Comparison of ENCODE assay signal across 12 mouse cellular contexts in genomic region chr10:75551175-75551574, GRCm38 (mm10). TPM values are rescaled to one million over a fixed set of nuclear protein-coding genes. Genes with fewer than 3 reads are reported as not detected.
DNase-seq lines count a peak whose midpoint lies in the region; ATAC-seq and TF ChIP-seq lines count a peak whose summit lies in the region.
"Had no signal": no experiment of that assay in that cellular context is flagged by ENCODE, and none has a peak within 500 bp of the region (broad histone marks: within the 10 kb centered on the region; RNA-seq: fewer than 3 reads in every experiment).

No protein-coding gene starts in this region.

- no peak overlapping the region for H3K4me3 ChIP-seq in lung, adult 2 months (replicated peaks; ENCODE audit: extremely low read depth, low read depth, low read length)
- no peak overlapping the region for H3K4me3 ChIP-seq in bone marrow, adult 2 months (replicated peaks; ENCODE audit: control insufficient read depth, low read depth, low read length)
- no peak overlapping the region for H3K4me3 ChIP-seq in stomach, postnatal 0 days (ENCODE audit: low read depth, low read length)
- H3K4me3 ChIP-seq: forebrain, embryonic 13.5 days; hindbrain, embryonic 13.5 days; limb, embryonic 15.5 days had no signal

- H3K4me1 ChIP-seq in lung, adult 2 months (ENCODE audit: control insufficient read depth, insufficient read depth, low read length), result no peaks in the 10 kb centered on the region
- no peaks in the 10 kb centered on the region; the same call in 1 of the 2 replicates for H3K4me1 ChIP-seq in bone marrow, adult 2 months (ENCODE audit: control insufficient read depth, insufficient read depth, low read length)
- H3K4me1 ChIP-seq in stomach, postnatal 0 days (replicated peaks; ENCODE audit: control insufficient read depth, insufficient read depth), result no peaks in the 10 kb centered on the region

- no peak overlapping the region for H3K9ac ChIP-seq in stomach, postnatal 0 days (ENCODE audit: low read length)
- H3K9ac ChIP-seq: forebrain, embryonic 13.5 days; hindbrain, embryonic 13.5 days; limb, embryonic 15.5 days had no signal

- peak; percentile 42 to 67 for DNase-seq in lung, adult 18-20 months
- no peak for DNase-seq in lung, adult 2 months
- peak; percentile 63 for DNase-seq in lung, postnatal 10 days
- DNase-seq in stomach, postnatal 0 days (ENCODE audit: low spot score), result no peak
- DNase-seq in right cerebral cortex, postnatal 10 days (ENCODE audit: low spot score in 2 of 2), result no peak
- no peak for DNase-seq in adrenal gland, adult 18-20 months (ENCODE audit: low spot score in 2 of 2)
- DNase-seq: adrenal gland, adult 8-10 months; layer of hippocampus, adult 9-11 months had no signal

- WGBS in lung, adult 2 months, result 13% methylated on average over 12 of the region's 12 CpGs
- 15% methylated on average over 12 of the region's 12 CpGs for WGBS in bone marrow, adult 2 months
- 18% methylated on average over 12 of the region's 12 CpGs for WGBS in stomach, postnatal 0 days

- TF ChIP-seq CTCF in lung, adult 2 months (IDR thresholded peaks at IDR 0.05; ENCODE audit: insufficient read depth, low read length), result no peak
- no peak for TF ChIP-seq CTCF in bone marrow, adult 2 months (IDR thresholded peaks at IDR 0.05; ENCODE audit: control insufficient read depth, insufficient read depth, low read length)
- peak; percentile 42 for TF ChIP-seq CTCF in stomach, postnatal 0 days (IDR thresholded peaks at IDR 0.05; ENCODE audit: low read depth)

- peak; percentile 55 for ATAC-seq in stomach, postnatal 0 days (ENCODE audit: low FRiP score, low TSS enrichment)
- ATAC-seq: forebrain, embryonic 13.5 days had no signal

- H3K9me3 ChIP-seq in stomach, postnatal 0 days (ENCODE audit: control insufficient read depth, low read length), result no peaks in the 10 kb centered on the region
- H3K9me3 ChIP-seq: forebrain, embryonic 13.5 days; hindbrain, embryonic 13.5 days; limb, embryonic 15.5 days had no signal

- no peaks in the 10 kb centered on the region for H3K27me3 ChIP-seq in stomach, postnatal 0 days (ENCODE audit: control insufficient read depth, insufficient read depth, low read length)
- H3K27me3 ChIP-seq: forebrain, embryonic 13.5 days; hindbrain, embryonic 13.5 days; limb, embryonic 15.5 days had no signal

- no peak for TF ChIP-seq EP300 in stomach, postnatal 0 days (optimal IDR thresholded peaks at IDR 0.05)

- no peaks in the 10 kb centered on the region for H3K36me3 ChIP-seq in stomach, postnatal 0 days (ENCODE audit: control insufficient read depth, insufficient read depth, low read length)
- H3K36me3 ChIP-seq: limb, embryonic 15.5 days had no signal

- 0 out of 2 replicates have a peak overlapping the region, but pooled peaks have one; percentile 11 for H3K4me2 ChIP-seq in stomach, postnatal 0 days (replicated peaks; ENCODE audit: low read depth)
- H3K4me2 ChIP-seq: forebrain, embryonic 13.5 days; hindbrain, embryonic 13.5 days; limb, embryonic 15.5 days had no signal

- peak overlapping the region; percentile 6; the same call in 1 of the 2 replicates for H3K27ac ChIP-seq in bone marrow, adult 2 months (ENCODE audit: control insufficient read depth, insufficient read depth, low read depth, low read length, poor library complexity)
- H3K27ac ChIP-seq in stomach, postnatal 0 days (replicated peaks), result no peak overlapping the region
- H3K27ac ChIP-seq: forebrain, embryonic 13.5 days; hindbrain, embryonic 13.5 days; limb, embryonic 15.5 days had no signal

- TF ChIP-seq POLR2A in lung, adult 2 months (IDR thresholded peaks at IDR 0.05; ENCODE audit: borderline replicate concordance, extremely low read depth, low read depth, low read length), result no peak
- TF ChIP-seq POLR2A in bone marrow, adult 2 months (IDR thresholded peaks at IDR 0.05; ENCODE audit: borderline replicate concordance, control insufficient read depth, low read depth, low read length), result no peak

RNA-seq across cellular contexts. Expression of gene Lrrc75b, which starts 9.0 kb away (rescaled TPM):
- polyA plus RNA-seq in lung, adult 2 months (2012; rRNA removed), result 0.30 and 0.36 TPM in 2 replicates
- 0.42 TPM in 1 of 2 replicates, not detected in the other for polyA plus RNA-seq in bone marrow, adult 2 months (2011; ENCODE audit: insufficient read depth, insufficient read length, low replicate concordance, missing spikeins)
- 0.73 and 0.93 TPM in 2 replicates for polyA plus RNA-seq in stomach, postnatal 0 days (2015; fragmentation: Nextera tagmentation; extraction: Ambion mirVana)
- total RNA-seq in adrenal gland, adult 18-20 months (2021), result under 1 TPM; 0.32 to 0.40 TPM

RNA-seq across cellular contexts. Expression of gene Ggt1, which starts 10.2 kb away (rescaled TPM):
- polyA plus RNA-seq in lung, adult 2 months (2012; rRNA removed), result 1.8 and 2.2 TPM in 2 replicates
- polyA plus RNA-seq in bone marrow, adult 2 months (2011; ENCODE audit: insufficient read depth, insufficient read length, low replicate concordance, missing spikeins), result 5.2 and 11.4 TPM in 2 replicates
- polyA plus RNA-seq in stomach, postnatal 0 days (2015; fragmentation: Nextera tagmentation; extraction: Ambion mirVana), result 1.9 and 2.1 TPM in 2 replicates
- 1 to 10 TPM in 1 of 2 experiments, not detected in 1; 1.2 TPM for total RNA-seq in adrenal gland, adult 18-20 months (2021)

RNA-seq across cellular contexts. Expression of gene Gucd1, which starts 33.4 kb away (rescaled TPM):
- 37.0 and 49.1 TPM in 2 replicates for polyA plus RNA-seq in lung, adult 2 months (2012; rRNA removed)
- 37.6 and 48.3 TPM in 2 replicates for polyA plus RNA-seq in bone marrow, adult 2 months (2011; ENCODE audit: insufficient read depth, insufficient read length, low replicate concordance, missing spikeins)
- polyA plus RNA-seq in stomach, postnatal 0 days (2015; fragmentation: Nextera tagmentation; extraction: Ambion mirVana), result 14.6 and 14.9 TPM in 2 replicates
- 10 to 100 TPM; 28.7 to 39.0 TPM for total RNA-seq in adrenal gland, adult 18-20 months (2021)

RNA-seq across cellular contexts. Expression of gene Snrpd3, which starts 33.8 kb away (rescaled TPM):
- polyA plus RNA-seq in lung, adult 2 months (2012; rRNA removed), result 11.5 and 17.2 TPM in 2 replicates
- polyA plus RNA-seq in bone marrow, adult 2 months (2011; ENCODE audit: insufficient read depth, insufficient read length, low replicate concordance, missing spikeins), result 139 and 156 TPM in 2 replicates
- polyA plus RNA-seq in stomach, postnatal 0 days (2015; fragmentation: Nextera tagmentation; extraction: Ambion mirVana), result 70.2 and 70.3 TPM in 2 replicates
- total RNA-seq in adrenal gland, adult 18-20 months (2021), result 10 to 100 TPM; 86.1 to 87.1 TPM

RNA-seq across cellular contexts. Expression of gene Ggt5, which starts 38.0 kb away (rescaled TPM):
- polyA plus RNA-seq in lung, adult 2 months (2012; rRNA removed), result 35.5 and 39.7 TPM in 2 replicates
- 13.4 and 23.1 TPM in 2 replicates for polyA plus RNA-seq in bone marrow, adult 2 months (2011; ENCODE audit: insufficient read depth, insufficient read length, low replicate concordance, missing spikeins)
- polyA plus RNA-seq in stomach, postnatal 0 days (2015; fragmentation: Nextera tagmentation; extraction: Ambion mirVana), result 2.6 and 2.8 TPM in 2 replicates
- total RNA-seq in adrenal gland, adult 18-20 months (2021), result 1 to 10 TPM; 3.7 to 5.2 TPM

Comparison
In these comparisons a context has a peak if more than half of its experiments do, and no peak if none do; other contexts are left out.
1. DNase-seq: peak in lung, adult 18-20 months (2 of 2) and lung, postnatal 10 days (single experiment); none in lung, adult 2 months (single experiment), stomach, postnatal 0 days (single experiment), right cerebral cortex, postnatal 10 days (0 of 2) and adrenal gland, adult 18-20 months (0 of 2).